ENCODE assay signal across 17 mouse cellular contexts in the genomic region with DNA sequence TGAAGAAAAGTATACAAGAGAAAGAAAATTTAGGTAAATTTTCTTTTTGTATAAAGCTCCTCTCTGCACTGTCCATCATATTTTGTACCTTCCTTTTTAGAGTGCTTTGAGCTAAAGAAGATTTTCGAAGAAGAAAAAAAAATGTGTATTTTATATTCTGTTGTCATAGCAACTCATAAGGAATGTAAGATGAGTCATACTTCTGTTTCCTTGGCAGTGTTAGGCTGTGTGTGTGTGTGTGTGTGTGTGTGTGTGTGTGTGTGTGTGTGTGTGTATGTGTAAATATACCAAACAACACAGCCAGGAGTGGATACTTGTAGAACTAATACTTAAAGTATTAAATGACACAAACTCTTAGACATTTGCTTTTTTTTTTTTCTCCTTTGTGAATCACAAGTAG. TPM values are rescaled to one million over a fixed set of nuclear protein-coding genes. Genes with fewer than 3 reads are reported as not detected.
DNase-seq lines count a peak whose midpoint lies in the region; ATAC-seq and TF ChIP-seq lines count a peak whose summit lies in the region.
"Had no signal": no experiment of that assay in that cellular context is flagged by ENCODE, and none has a peak within 500 bp of the region (broad histone marks: within the 10 kb centered on the region; RNA-seq: fewer than 3 reads in every experiment).

No protein-coding gene starts in this region.

- no peak overlapping the region for H3K9ac ChIP-seq in limb, embryonic 14.5 days (ENCODE audit: low read depth, low read length, severe bottlenecking)
- H3K9ac ChIP-seq in midbrain, postnatal 0 days (replicated peaks; ENCODE audit: low read length, poor library complexity, severe bottlenecking): no peak overlapping the region
- H3K9ac ChIP-seq: heart, embryonic 15.5 days; limb, embryonic 15.5 days had no signal

- no peak for TF ChIP-seq POLR2A in limb, embryonic 14.5 days (IDR thresholded peaks at IDR 0.05; ENCODE audit: borderline replicate concordance, extremely low read depth, insufficient read depth, insufficient read length)

- H3K4me3 ChIP-seq in limb, embryonic 14.5 days (replicated peaks; ENCODE audit: low read length): no peak overlapping the region
- H3K4me3 ChIP-seq in limb, embryonic 10.5 days: no peak overlapping the region
- no peak overlapping the region for H3K4me3 ChIP-seq in midbrain, postnatal 0 days (ENCODE audit: low read depth, low read length)
- H3K4me3 ChIP-seq: erythroblast, embryonic 14.5 days; heart, embryonic 15.5 days; limb, embryonic 15.5 days had no signal

- no peak overlapping the region for H3K27ac ChIP-seq in limb, embryonic 14.5 days (replicated peaks; ENCODE audit: low read depth, low read length)
- no peak overlapping the region for H3K27ac ChIP-seq in limb, embryonic 10.5 days
- H3K27ac ChIP-seq in midbrain, postnatal 0 days (ENCODE audit: low read depth, low read length): no peak overlapping the region
- H3K27ac ChIP-seq: heart, embryonic 15.5 days; limb, embryonic 15.5 days had no signal

- peak; percentile 72 for ATAC-seq in frontal cortex, adult (ENCODE audit: low TSS enrichment)
- peak; percentile 41; the same call in 1 of the 2 replicates for ATAC-seq in limb, embryonic 14.5 days (ENCODE audit: low FRiP score, low read depth)
- ATAC-seq in midbrain, postnatal 0 days (ENCODE audit: low FRiP score): 0 out of 2 replicates have a peak, but pooled peaks have one; percentile 38
- ATAC-seq in megakaryocyte, adult 5-6 weeks (ENCODE audit: poor library complexity, severe bottlenecking): no peak
- ATAC-seq in megakaryocyte-erythroid progenitor cell, adult 5-6 weeks (replicated peaks; ENCODE audit: low FRiP score, low TSS enrichment, poor library complexity, severe bottlenecking): no peak

- no peak for DNase-seq in frontal cortex, postnatal 10 days (ENCODE audit: low spot score in 2 of 2)
- no peak for DNase-seq in limb, embryonic 14.5 days (ENCODE audit: low spot score)
- DNase-seq in limb, embryonic 10.5 days (ENCODE audit: low spot score): no peak
- DNase-seq in MN1 (ENCODE audit: low spot score): peak; percentile 4
- no peak for DNase-seq in midbrain, postnatal 0 days (ENCODE audit: low spot score)
- DNase-seq: cerebellum, postnatal 36 days; gastrocnemius, postnatal 36 days; spleen, adult 18-20 months had no signal

- H3K36me3 ChIP-seq in limb, embryonic 14.5 days (ENCODE audit: control insufficient read depth, insufficient read depth, low read length): no peaks in the 10 kb centered on the region
- H3K36me3 ChIP-seq in limb, embryonic 10.5 days: peaks cover 4% of the 10 kb centered on the region; the same call in 1 of the 2 replicates
- no peaks in the 10 kb centered on the region for H3K36me3 ChIP-seq in midbrain, postnatal 0 days (ENCODE audit: insufficient read depth, low read length)
- H3K36me3 ChIP-seq: heart, embryonic 15.5 days; limb, embryonic 15.5 days had no signal

- no peaks in the 10 kb centered on the region for H3K9me3 ChIP-seq in limb, embryonic 14.5 days (ENCODE audit: control insufficient read depth, low read length)
- no peaks in the 10 kb centered on the region for H3K9me3 ChIP-seq in limb, embryonic 10.5 days (replicated peaks)
- no peaks in the 10 kb centered on the region for H3K9me3 ChIP-seq in midbrain, postnatal 0 days (ENCODE audit: low read length)
- H3K9me3 ChIP-seq: heart, embryonic 15.5 days; limb, embryonic 15.5 days had no signal

- H3K27me3 ChIP-seq in limb, embryonic 14.5 days (ENCODE audit: control insufficient read depth, insufficient read depth, low read length): no peaks in the 10 kb centered on the region
- no peaks in the 10 kb centered on the region for H3K27me3 ChIP-seq in limb, embryonic 10.5 days (ENCODE audit: low read depth, poor library complexity, severe bottlenecking)
- H3K27me3 ChIP-seq in midbrain, postnatal 0 days (ENCODE audit: insufficient read depth, low read length): no peaks in the 10 kb centered on the region
- H3K27me3 ChIP-seq: CH12.LX; heart, embryonic 15.5 days; limb, embryonic 15.5 days had no signal

- 73% methylated on average over 1 of the region's 1 CpGs for WGBS in limb, embryonic 14.5 days
- 94% methylated on average over 1 of the region's 1 CpGs for WGBS in limb, embryonic 10.5 days
- WGBS in midbrain, postnatal 0 days: 25% methylated on average over 1 of the region's 1 CpGs

- TF ChIP-seq CTCF in midbrain, postnatal 0 days (IDR thresholded peaks at IDR 0.05): no peak

- H3K4me2 ChIP-seq in limb, embryonic 14.5 days (replicated peaks; ENCODE audit: low read depth, low read length, severe bottlenecking): no peak overlapping the region
- no peak overlapping the region for H3K4me2 ChIP-seq in midbrain, postnatal 0 days (ENCODE audit: low read depth, low read length, poor library complexity, severe bottlenecking)
- H3K4me2 ChIP-seq: heart, embryonic 15.5 days; limb, embryonic 15.5 days had no signal

- H3K4me1 ChIP-seq in limb, embryonic 14.5 days (ENCODE audit: control insufficient read depth, insufficient read depth, low read length): no peaks in the 10 kb centered on the region
- no peaks in the 10 kb centered on the region for H3K4me1 ChIP-seq in limb, embryonic 10.5 days
- H3K4me1 ChIP-seq in midbrain, postnatal 0 days (ENCODE audit: insufficient read depth, low read length): no peaks in the 10 kb centered on the region
- H3K4me1 ChIP-seq: heart, embryonic 15.5 days; limb, embryonic 15.5 days had no signal

RNA-seq across cellular contexts. Expression of a gene that starts 39.0 kb away (rescaled TPM):
- 1.3 and 1.5 TPM in 2 replicates for polyA plus RNA-seq in limb, embryonic 14.5 days (2012; rRNA removed)
- 2.0 and 2.5 TPM in 2 replicates for polyA plus RNA-seq in limb, embryonic 14.5 days (2014; fragmentation: Nextera tagmentation; extraction: Ambion mirVana)
- 2.1 and 3.2 TPM in 2 replicates for polyA plus RNA-seq in limb, embryonic 10.5 days (2016; fragmentation: Nextera tagmentation; extraction: Ambion mirVana)
- total RNA-seq in midbrain, postnatal 0 days (2014; rRNA removed): 7.2 and 9.4 TPM in 2 replicates
- 4.9 and 5.9 TPM in 2 replicates for polyA plus RNA-seq in midbrain, postnatal 0 days (2015; fragmentation: Nextera tagmentation; extraction: Ambion mirVana)
- 66.5 and 67.1 TPM in 2 replicates for total RNA-seq in megakaryocyte, adult 5-6 weeks (2015)
- total RNA-seq in megakaryocyte, adult 5-6 weeks (2017): 78.0 and 81.5 TPM in 2 replicates
- total RNA-seq in megakaryocyte-erythroid progenitor cell, adult 5-6 weeks (2014; fragmentation: Nextera tagmentation): 0.04 and 0.54 TPM in 2 replicates
- not detected in 2 replicates for total RNA-seq in megakaryocyte-erythroid progenitor cell, adult 5-6 weeks (2017)
- total RNA-seq: CH12.LX had no signal
- polyA plus RNA-seq: erythroblast, embryonic 14.5 days had no signal

RNA-seq across cellular contexts. Expression of a gene that starts 46.7 kb away (rescaled TPM):
- polyA plus RNA-seq in limb, embryonic 14.5 days (2012; rRNA removed): not detected in 2 replicates
- polyA plus RNA-seq in limb, embryonic 14.5 days (2014; fragmentation: Nextera tagmentation; extraction: Ambion mirVana): not detected in 2 replicates
- not detected in 2 replicates for polyA plus RNA-seq in limb, embryonic 10.5 days (2016; fragmentation: Nextera tagmentation; extraction: Ambion mirVana)
- total RNA-seq in midbrain, postnatal 0 days (2014; rRNA removed): 0.05 and 0.28 TPM in 2 replicates
- 0.22 TPM in 1 of 2 replicates, not detected in the other for polyA plus RNA-seq in midbrain, postnatal 0 days (2015; fragmentation: Nextera tagmentation; extraction: Ambion mirVana)
- total RNA-seq in megakaryocyte, adult 5-6 weeks (2015): not detected in 2 replicates
- not detected in 2 replicates for total RNA-seq in megakaryocyte, adult 5-6 weeks (2017)
- total RNA-seq in megakaryocyte-erythroid progenitor cell, adult 5-6 weeks (2014; fragmentation: Nextera tagmentation): not detected in 2 replicates
- not detected in 2 replicates for total RNA-seq in megakaryocyte-erythroid progenitor cell, adult 5-6 weeks (2017)
- total RNA-seq: CH12.LX; gastrocnemius, postnatal 36 days; layer of hippocampus, adult 18-20 months had no signal
- polyA plus RNA-seq: erythroblast, embryonic 14.5 days; heart, embryonic 15.5 days; limb, embryonic 15.5 days; neural tube, embryonic 14.5 days had no signal

Comparison
In these comparisons a context has a peak if more than half of its experiments do, and no peak if none do; other contexts are left out.
1. ATAC-seq: peak in frontal cortex, adult (single experiment), limb, embryonic 14.5 days (single experiment) and midbrain, postnatal 0 days (single experiment); none in megakaryocyte, adult 5-6 weeks (single experiment) and megakaryocyte-erythroid progenitor cell, adult 5-6 weeks (single experiment).